Mouse (Mus musculus) frontal cortex, postnatal 36 days (tissue): ENCODE results near the gene Gm20671.
"Not testable (repeated sequence)": the region's sequence is repeated elsewhere in the genome, so short reads cannot be mapped to it uniquely, and the experiment has no call there.

ENCODE experiments used
- DNase-seq, 2 experiments: peaks; one replicate each; pipeline ENCODE4 v3.0.0; 2022; ENCODE audit warnings: low spot score in 2 of 2

Gm20671 gene

GRCm38 (mm10) chr5:32827009-32827408, at the start of gene Gm20671:
Gene Gm20671, minus strand, starts transcription at chr5:32827109.
- DNase-seq = no peak

GRCm38 (mm10) chr5:32872346-32872745, 45.4 kb upstream of the Gm20671 start:
- DNase-seq = no peak

GRCm38 (mm10) chr5:32869389-32870024, 42.6 kb upstream of the Gm20671 start:
- DNase-seq = no peak

GRCm38 (mm10) chr5:32863253-32864228, 36.6 kb upstream of the Gm20671 start, which contains the start of gene Depdc5:
Gene Depdc5, plus strand, starts transcription at chr5:32863701.
- DNase-seq = peak; percentile 85 to 86

GRCm38 (mm10) chr5:32862469-32863132, 35.7 kb upstream of the Gm20671 start:
- DNase-seq = no peak

GRCm38 (mm10) chr5:32861082-32861481, 34.2 kb upstream of the Gm20671 start:
- DNase-seq = no peak

GRCm38 (mm10) chr5:32857781-32858220, 30.9 kb upstream of the Gm20671 start:
- peak; percentile 42 to 69 for DNase-seq

GRCm38 (mm10) chr5:32855274-32855673, 28.4 kb upstream of the Gm20671 start:
- DNase-seq = not testable (repeated sequence)

- no peak for DNase-seq
Measured at GRCm38 (mm10) chr5:32854818-32855217, 27.9 kb upstream of the Gm20671 start.

- DNase-seq = peak; percentile 99 to 100
Measured at GRCm38 (mm10) chr5:32853731-32854507, 27.0 kb upstream of the Gm20671 start, which contains the start of gene Prr14l. Gene Prr14l, minus strand, starts transcription at chr5:32854256.

- DNase-seq = no peak
Measured at GRCm38 (mm10) chr5:32852026-32852425, 25.1 kb upstream of the Gm20671 start.

GRCm38 (mm10) chr5:32849580-32849979, 22.7 kb upstream of the Gm20671 start:
- not testable (repeated sequence) for DNase-seq

- DNase-seq = no peak
Measured at GRCm38 (mm10) chr5:32849178-32849577, 22.3 kb upstream of the Gm20671 start.

GRCm38 (mm10) chr5:32840029-32840428, 13.1 kb upstream of the Gm20671 start:
- no peak for DNase-seq

GRCm38 (mm10) chr5:32836976-32837375, 10.1 kb upstream of the Gm20671 start:
- DNase-seq = no peak

GRCm38 (mm10) chr5:32834497-32834896, 7.6 kb upstream of the Gm20671 start:
- no peak for DNase-seq

- no peak for DNase-seq
Measured at GRCm38 (mm10) chr5:32830054-32830453, 3.1 kb upstream of the Gm20671 start.

GRCm38 (mm10) chr5:32828766-32829165, 1.9 kb upstream of the Gm20671 start:
- DNase-seq = not testable (repeated sequence)

GRCm38 (mm10) chr5:32820471-32820870, 6.4 kb downstream of the Gm20671 start:
- DNase-seq = no peak

GRCm38 (mm10) chr5:32815396-32815795, 11.5 kb downstream of the Gm20671 start:
- no peak for DNase-seq

GRCm38 (mm10) chr5:32786454-32786853, 40.5 kb downstream of the Gm20671 start:
- DNase-seq = not testable (repeated sequence)
